Mouse (Mus musculus) hindbrain, embryonic 11.5 days (tissue): ENCODE measurements around the gene Gm6351. TPM values are rescaled to one million over a fixed set of nuclear protein-coding genes. Genes with fewer than 3 reads are reported as not detected.
"Not testable (repeated sequence)": the region's sequence is repeated elsewhere in the genome, so short reads cannot be mapped to it uniquely, and the experiment has no call there.

Experiments
- ATAC-seq: fragments of 200-750 bp; cut with Nextera tagmentation; 2 replicates; pipeline ENCODE4 v1.8.0; 2017; ENCODE audit warnings: mild to moderate bottlenecking, moderate TSS enrichment, moderate library complexity; ENCODE audit not compliant: low FRiP score
- DNase-seq: peaks from one replicate; pipeline ENCODE4 v3.0.0-alpha.2; 2015; ENCODE audit warnings: low spot score
- H3K27ac ChIP-seq: fragments of 300-500 bp; sonication (generic); 2 replicates; pipeline ENCODE4 v1.5.1; 2014; ENCODE audit warnings: mild to moderate bottlenecking, low read depth, low read length
- H3K27me3 ChIP-seq: fragments of 300-500 bp; sonication (generic); 2 replicates; pipeline ENCODE4 v1.6.1; 2014; ENCODE audit warnings: mild to moderate bottlenecking, low read length, moderate library complexity, mixed read lengths; ENCODE audit not compliant: control insufficient read depth, insufficient read depth
- H3K36me3 ChIP-seq: fragments of 300-500 bp; sonication (generic); 2 replicates; pipeline ENCODE4 v1.6.1; 2014; ENCODE audit warnings: mild to moderate bottlenecking, low read length, moderate library complexity, mixed read lengths; ENCODE audit not compliant: control insufficient read depth, insufficient read depth
- H3K4me1 ChIP-seq: fragments of 300-500 bp; sonication (generic); replicated peaks from 2 replicates; pipeline ENCODE4 v1.6.1; 2014; ENCODE audit warnings: low read length, mixed read lengths; ENCODE audit not compliant: control insufficient read depth, insufficient read depth
- H3K4me2 ChIP-seq: fragments of 300-500 bp; sonication (generic); replicated peaks from 2 replicates; pipeline ENCODE4 v1.6.1; 2014; ENCODE audit warnings: mild to moderate bottlenecking, low read depth, low read length
- H3K4me3 ChIP-seq: fragments of 300-500 bp; sonication (generic); 2 replicates; pipeline ENCODE4 v1.5.1; 2014; ENCODE audit warnings: low read depth, low read length
- H3K9ac ChIP-seq: fragments of 300-500 bp; sonication (generic); 2 replicates; pipeline ENCODE4 v1.6.1; 2014; ENCODE audit warnings: low read depth, low read length
- H3K9me3 ChIP-seq: fragments of 300-500 bp; sonication (generic); 2 replicates; pipeline ENCODE4 v1.6.1; 2016; ENCODE audit warnings: low read length; ENCODE audit not compliant: control insufficient read depth
- WGBS: fragments of 180-500 bp; shearing (Covaris S2); extraction: QIAGEN DNeasy Blood & Tissue Kit; methylation state at CpG from one replicate; pipeline ENCODE4 v1.1.7; 2014; 5-methylcytosine and 5-hydroxymethylcytosine counted together
- polyA plus RNA-seq: library from polyadenylated mRNA; unstranded; fragments of >200 nt; fragmentation: Nextera tagmentation; extraction: Ambion mirVana; gene quantifications from 2 replicates; pipeline ENCODE4 v1.2.1, GENCODE M21; 2014

Gm6351 gene
- not detected in 2 replicates for polyA plus RNA-seq

GRCm38 (mm10) chr5:94076085-94076484 lies at the start of gene Gm6351:
Gm6351 (plus strand) TSS chr5:94076385.
- H3K9ac ChIP-seq, DNase-seq, H3K27ac ChIP-seq, H3K4me1 ChIP-seq, H3K4me3 ChIP-seq, H3K27me3 ChIP-seq, H3K9me3 ChIP-seq, H3K4me2 ChIP-seq, ATAC-seq, H3K36me3 ChIP-seq: not testable (repeated sequence)
- WGBS = no CpG with 5 or more reads among the region's 3 CpGs

GRCm38 (mm10) chr5:94070445-94070844 lies 5.7 kb upstream of the Gm6351 start, which contains the start of gene BC061212:
BC061212 (minus strand) TSS chr5:94070545.
- not testable (repeated sequence) for ATAC-seq, H3K9me3 ChIP-seq
- no CpG with 5 or more reads among the region's 1 CpGs for whole genome bisulfite sequencing

More at GRCm38 (mm10) chr5:94070445-94070844, 5.7 kb upstream of the Gm6351 start, which contains the start of gene BC061212:
- H3K27me3 ChIP-seq, H3K9ac ChIP-seq, H3K27ac ChIP-seq, DNase-seq, H3K4me1 ChIP-seq, H3K4me2 ChIP-seq, H3K4me3 ChIP-seq, H3K36me3 ChIP-seq: not testable (repeated sequence)

Other genes with a start within 250 kb of the Gm6351 start
- not detected in 2 replicates for gene Gm7792, start 232.6 kb upstream of the Gm6351 start, polyA plus RNA-seq
- gene Gm16429, start 147.3 kb upstream of the Gm6351 start, polyA plus RNA-seq = not detected in 2 replicates
- gene BC061212, start 5.8 kb upstream of the Gm6351 start, polyA plus RNA-seq = not detected in 2 replicates
- not detected in 2 replicates for gene Gm3106, start 141.6 kb downstream of the Gm6351 start, polyA plus RNA-seq
- gene A430089I19Rik, start 230.4 kb downstream of the Gm6351 start, polyA plus RNA-seq = 0.20 TPM in 1 of 2 replicates, not detected in the other
- not detected in 2 replicates for gene Gm6502, start 238.1 kb downstream of the Gm6351 start, polyA plus RNA-seq